Mouse (Mus musculus) spleen, embryonic (tissue): ENCODE data around the gene Nr1h3.

Experiments used
- CTCF ChIA-PET: fragments of 350-600 bp; sonication (Branson Sonifier 250); formaldehyde crosslinking; loops from one replicate; lab custom pipeline; 2022; lab: Charles Lee

Gene Nr1h3

DNA sequence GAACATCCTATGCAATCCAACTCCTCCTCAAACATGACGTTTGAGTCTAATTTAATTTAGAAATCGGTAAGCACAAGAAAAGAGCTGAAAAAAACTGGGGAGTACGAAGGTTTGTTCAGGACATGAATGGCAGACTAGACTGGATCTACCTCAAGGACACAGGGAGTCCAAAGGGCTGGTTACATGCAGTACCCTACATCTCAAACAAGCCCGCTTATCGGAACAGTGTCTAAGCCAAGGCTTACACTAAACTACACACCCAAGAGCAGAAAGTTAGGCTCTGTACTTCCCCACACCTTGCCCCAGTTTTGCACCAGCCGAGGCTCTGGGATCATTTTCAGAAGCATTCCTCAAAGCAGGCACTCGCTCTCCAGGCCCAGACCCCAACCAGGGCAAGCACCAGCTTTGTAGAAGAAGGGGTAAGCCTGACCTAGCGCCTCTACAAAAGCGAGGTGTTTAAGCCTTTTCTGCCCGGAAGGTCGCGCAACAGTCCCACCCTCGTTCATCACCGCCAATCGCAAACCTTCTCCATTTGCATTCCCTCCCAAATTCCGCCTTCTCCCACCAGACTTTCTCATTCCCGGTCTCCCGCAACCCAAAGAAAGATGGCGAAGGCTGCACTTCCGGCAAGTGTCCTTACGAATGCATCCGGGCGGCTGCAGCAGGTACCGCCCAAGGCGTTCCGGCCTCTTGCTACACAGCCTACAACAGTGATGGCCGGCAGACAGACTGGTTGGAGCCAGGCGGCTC is at the start of gene Nr1h3, which contains the start of gene Acp2:
TSS of gene Nr1h3 (minus strand) at position 613 of the 750 bp plus-strand sequence.
TSS of gene Acp2 (plus strand) at position 664 of the 750 bp plus-strand sequence.
- CTCF ChIA-PET, result interaction anchor here (0.7 kb wide), 1 partner anchor 18 kb away, joined by 6 read pairs; no protein-coding TSS in a partner anchor

DNA sequence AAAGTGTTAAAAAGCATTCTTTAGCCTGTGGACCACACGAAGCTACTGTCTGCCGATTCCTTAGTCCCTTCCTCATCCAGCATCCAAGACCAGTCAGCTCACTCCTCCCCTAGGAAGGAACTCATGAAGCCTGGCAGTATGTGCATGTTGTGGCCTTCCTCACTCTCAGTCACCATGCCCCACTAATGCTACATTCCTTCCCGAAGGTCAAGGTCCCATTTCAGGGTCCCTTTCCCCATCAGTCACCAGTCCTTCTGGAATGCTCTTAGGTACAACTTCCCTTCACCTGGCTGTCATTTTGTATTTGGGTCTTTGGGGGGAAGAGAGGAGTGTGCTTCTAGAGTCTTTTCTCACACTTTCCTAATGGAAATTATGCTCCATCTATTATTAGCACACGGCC is 49.4 kb upstream of the Nr1h3 start:
- CTCF ChIA-PET, result interaction anchor here (0.8 kb wide), 1 partner anchor 14 kb away, joined by 3 read pairs; no protein-coding TSS in a partner anchor

GRCm38 (mm10) chr2:91248366-91248765 is 45.7 kb upstream of the Nr1h3 start:
- CTCF ChIA-PET, result no interaction called here

DNA sequence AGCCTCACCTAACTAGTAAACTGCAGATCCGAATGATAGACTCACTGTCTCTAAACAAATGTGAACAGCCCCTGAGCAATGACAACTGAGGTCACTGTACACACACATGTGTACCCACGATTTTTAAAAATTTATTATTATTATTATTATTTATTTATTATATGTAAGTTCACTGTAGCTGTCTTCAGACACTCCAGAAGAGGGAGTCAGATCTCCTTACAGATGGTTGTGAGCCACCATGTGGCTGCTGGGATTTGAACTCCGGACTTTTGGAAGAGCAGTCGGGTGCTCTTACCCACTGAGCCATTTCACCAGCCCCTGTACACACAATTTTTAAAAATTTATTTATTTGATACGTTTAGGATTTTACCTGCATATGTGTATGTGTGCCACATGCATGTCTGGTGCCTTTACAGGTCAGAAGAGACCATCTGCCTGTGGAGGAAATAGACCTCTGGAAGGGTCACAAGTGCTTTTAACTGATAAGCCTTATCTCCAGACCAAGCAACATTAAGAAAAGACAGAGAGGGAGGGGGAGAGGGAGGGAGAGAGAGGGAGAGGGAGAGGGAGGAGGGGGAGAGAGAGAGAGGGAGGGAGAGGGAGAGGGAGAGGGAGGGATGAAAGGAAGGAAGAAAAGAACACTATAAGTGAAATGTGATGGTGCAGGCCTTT is 42.1 kb upstream of the Nr1h3 start:
- CTCF ChIA-PET, result no interaction called here

- CTCF ChIA-PET, result no interaction called here
Measured at GRCm38 (mm10) chr2:91243416-91243815, 40.8 kb upstream of the Nr1h3 start.

DNA sequence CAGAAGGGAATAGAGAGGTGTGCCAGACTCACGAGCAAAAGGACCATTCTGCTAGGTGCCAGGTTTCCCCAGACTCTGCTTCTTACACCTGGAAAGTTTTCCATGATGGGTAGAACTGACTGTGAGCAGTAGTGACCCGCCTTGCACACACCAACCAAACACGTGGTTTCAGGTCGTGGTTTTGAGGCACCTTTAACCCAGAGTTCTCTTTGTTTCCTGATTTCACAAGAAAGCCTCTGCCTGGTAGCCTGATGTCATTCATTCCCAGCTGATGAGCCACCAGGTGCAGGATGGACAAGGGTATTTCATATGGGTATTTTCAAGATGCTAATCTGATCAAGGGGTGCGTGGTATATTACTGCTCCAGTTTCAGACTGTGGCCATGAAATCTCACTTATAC is 39.9 kb upstream of the Nr1h3 start:
- CTCF ChIA-PET, result no interaction called here

DNA sequence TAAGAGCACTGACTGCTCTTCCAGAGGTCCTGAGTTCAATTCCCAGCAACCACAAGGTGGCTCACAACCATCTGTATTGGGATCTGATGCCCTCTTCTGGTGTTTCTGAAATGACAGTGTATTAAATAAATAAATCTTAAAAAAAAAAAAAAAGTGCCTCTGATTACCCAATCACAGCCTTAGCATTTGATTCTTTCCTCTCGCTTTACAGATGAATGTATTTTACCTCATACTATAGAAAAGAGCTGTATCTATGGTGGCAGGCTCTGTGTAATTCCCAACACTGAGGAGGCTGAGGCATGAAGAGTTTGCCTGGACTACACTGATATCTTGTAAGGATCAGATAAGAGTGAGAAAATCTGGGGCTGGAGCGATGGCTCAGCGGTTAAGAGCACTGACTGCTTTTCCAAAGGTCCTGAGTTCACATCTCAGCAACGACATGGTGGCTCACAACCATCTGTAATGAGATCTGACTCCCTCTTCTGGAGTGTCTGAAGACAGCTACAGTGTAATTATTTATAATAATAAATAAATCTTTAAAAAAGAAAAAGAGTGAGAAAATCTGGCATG is 35.0 kb upstream of the Nr1h3 start:
- CTCF ChIA-PET, result interaction anchor here (0.5 to 0.7 kb wide), 3 partner anchors 14 to 208 kb away, joined by 3 to 5 read pairs (median 4); no protein-coding TSS in a partner anchor

DNA sequence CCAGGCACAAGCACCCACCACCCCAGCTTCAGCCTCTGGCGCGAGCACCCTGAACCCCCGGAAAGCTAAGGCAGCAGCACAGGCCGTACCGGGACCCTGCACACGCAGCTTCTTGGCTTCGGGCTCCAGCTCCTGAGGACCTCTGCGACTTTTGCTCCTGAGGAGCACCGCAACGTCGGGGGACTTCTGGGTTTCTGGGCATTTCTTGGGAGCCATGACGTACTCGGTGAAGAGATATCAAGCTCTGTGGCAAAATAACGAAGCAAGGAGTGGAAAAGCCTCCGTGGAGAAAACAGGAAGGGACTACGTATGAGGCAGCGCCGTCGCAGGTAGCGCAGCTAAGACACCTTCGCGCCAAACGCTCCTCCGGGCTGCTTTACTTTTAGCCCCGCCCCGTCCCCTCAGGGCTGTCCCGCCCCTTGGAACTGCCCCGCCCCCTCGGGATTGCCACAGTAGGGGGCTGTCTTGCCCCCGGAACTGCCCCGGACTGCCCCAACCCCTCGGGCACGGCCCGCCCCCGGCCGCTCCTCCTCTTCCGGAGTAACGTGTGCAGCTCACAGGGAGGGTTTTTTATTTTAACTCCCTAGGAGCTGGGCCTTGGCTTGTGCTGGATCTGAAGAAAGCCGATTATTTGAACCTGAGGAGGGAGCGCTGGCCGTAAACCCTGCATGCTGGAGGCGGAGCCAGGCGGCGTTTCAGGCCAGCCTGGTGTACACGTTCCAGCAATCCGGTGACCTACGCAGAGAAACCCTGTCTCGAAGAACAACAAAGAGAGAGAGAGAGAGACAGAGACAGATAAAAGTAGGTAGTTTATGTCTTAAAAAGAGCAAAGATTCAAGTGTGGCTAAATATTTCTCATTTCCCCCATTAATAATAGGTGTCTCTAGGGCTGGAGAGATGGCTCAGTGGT is 34.2 kb upstream of the Nr1h3 start, which contains the start of gene Ddb2:
TSS of gene Ddb2 (minus strand) at position 382 of the 910 bp plus-strand sequence.
- CTCF ChIA-PET, result interaction anchor here (0.6 kb wide), 2 partner anchors 207 to 287 kb away, joined by 3 to 5 read pairs; no protein-coding TSS in a partner anchor

DNA sequence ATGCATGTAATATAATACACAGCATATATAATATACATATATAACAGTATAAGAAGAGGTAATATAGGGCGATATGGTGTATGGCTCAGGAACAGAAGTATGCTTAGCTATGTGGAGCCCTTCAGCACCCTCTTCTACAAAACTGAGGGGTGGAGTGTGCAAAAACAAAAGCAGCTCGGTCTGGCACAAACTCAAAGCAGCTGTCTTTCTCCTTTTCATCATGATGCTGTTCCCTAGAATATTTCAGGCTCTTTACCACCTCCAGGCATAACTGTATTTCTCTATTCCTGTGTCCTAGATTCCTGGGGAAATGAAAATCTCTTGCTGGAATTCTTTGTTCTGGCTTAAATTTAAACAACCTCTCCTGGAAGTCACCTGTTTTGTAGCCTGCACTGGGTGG is 27.1 kb upstream of the Nr1h3 start:
- CTCF ChIA-PET, result interaction anchor here (0.5 kb wide), 1 partner anchor 26 kb away, joined by 3 read pairs; no protein-coding TSS in a partner anchor

DNA sequence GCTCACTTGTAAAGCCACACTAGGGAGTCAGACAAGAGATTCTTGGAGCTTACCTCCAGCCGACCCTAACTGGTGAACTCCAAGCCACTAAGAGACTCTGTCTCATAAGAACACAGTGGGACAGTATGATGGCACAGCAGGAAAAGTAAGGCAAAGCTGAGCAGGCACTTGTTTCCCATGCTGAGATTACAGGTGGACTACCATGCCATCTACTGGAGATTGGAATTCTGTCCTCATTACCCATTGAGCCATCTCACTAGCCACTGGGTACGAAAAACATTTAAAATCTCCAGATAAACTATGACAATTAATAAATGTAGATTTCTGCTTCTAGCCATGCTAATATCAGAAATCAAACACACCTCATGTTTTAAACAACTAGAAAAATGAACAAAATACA is 21.0 kb upstream of the Nr1h3 start:
- CTCF ChIA-PET, result interaction anchor here (0.6 kb wide), 1 partner anchor 205 kb away, joined by 3 read pairs; no protein-coding TSS in a partner anchor

GRCm38 (mm10) chr2:91220501-91220900 is 17.9 kb upstream of the Nr1h3 start:
- CTCF ChIA-PET, result no interaction called here

DNA sequence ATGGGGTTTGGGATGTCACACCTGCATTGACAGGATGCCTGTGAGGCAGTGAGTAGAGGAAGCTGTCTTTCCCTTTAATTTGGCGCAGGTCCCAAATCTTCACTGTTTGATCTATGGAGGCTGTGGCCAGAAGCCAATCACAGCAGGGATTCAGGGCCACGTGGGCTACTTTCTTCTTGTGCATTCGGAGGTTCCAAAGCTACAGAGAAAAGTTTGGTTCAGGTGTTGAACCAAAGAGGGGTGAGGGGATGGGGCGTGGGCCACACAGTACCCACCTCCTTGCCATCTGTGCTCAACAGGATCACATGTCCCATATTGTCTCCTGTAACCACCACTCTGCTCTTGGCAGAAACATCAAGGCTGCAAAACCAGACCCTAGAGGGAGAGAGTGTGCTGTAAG is 14.4 kb upstream of the Nr1h3 start:
- CTCF ChIA-PET, result interaction anchor here (0.6 kb wide), 1 partner anchor 1163 kb away, joined by 8 read pairs; no protein-coding TSS in a partner anchor

DNA sequence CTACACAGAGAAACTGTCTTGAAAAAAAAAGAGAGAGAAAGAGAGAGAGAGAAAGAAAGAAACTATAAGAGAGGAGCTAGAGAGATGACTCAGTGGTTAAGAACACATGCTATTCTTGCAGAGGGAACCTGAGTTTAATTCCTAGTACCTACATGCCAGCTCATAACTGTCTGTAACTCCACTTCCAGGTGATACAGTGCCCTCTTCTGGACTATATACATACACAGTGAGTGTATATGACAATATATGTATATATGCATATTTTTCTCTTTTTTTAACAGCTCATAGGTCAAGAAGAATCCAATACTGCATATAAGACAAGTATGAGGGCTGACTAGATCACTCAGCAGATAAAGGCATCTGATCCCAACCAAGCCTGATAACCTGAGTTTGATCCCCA is 10.7 kb upstream of the Nr1h3 start:
- CTCF ChIA-PET, result no interaction called here

DNA sequence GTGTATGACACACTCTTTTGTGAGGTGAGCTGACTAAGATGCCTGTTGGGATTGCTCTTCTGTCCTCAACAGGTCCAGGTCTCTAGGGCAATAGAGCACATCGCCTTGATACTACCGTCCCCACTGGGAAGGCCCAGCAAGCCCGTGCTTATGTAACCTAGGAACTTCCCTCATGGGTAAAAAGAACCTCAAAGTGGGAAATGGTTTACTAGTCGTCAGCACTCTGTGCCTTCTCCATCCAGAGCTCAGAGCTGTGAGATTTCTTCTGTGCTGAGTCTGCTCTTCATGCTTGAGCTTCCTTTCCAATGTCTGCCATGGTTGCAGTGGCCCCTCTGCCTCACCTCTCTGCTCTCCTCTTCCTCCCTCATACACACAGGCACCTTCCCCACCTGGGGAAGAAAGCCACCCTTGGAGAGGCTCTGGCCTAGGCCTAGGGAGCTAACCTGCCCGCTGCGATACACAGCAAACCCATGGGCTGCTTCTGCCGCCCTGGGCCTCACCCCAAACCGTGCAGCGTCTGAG is 3.7 kb upstream of the Nr1h3 start:
- CTCF ChIA-PET, result no interaction called here

- CTCF ChIA-PET, result interaction anchor here (0.7 kb wide), 1 partner anchor 19 kb away, joined by 6 read pairs; no protein-coding TSS in a partner anchor
Measured at GRCm38 (mm10) chr2:91202972-91203656, 480 bp upstream of the Nr1h3 start.

DNA sequence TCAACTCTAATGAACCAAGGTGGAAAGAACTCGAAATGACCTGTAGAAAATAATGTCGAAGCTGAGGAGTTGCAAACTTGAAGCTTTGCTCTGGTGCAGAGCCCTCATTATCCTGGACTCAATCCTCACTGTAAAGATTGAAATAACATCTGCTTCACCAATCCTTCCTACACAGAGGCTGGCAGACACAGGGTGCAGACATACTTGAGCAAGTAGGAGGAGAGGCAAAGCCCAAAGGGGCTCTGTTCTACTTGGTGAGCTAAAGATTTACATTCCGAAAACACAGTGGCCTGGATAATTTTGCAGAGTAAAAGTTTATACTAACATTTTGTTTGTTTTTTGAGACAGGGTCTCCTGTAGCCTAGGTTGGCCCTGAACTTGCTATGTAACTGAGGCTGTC is 3.7 kb downstream of the Nr1h3 start:
- CTCF ChIA-PET, result interaction anchor here (0.5 kb wide), 1 partner anchor 52 kb away, joined by 5 read pairs; no protein-coding TSS in a partner anchor

- CTCF ChIA-PET, result no interaction called here
Measured at GRCm38 (mm10) chr2:91196577-91197001, 6.0 kb downstream of the Nr1h3 start.

DNA sequence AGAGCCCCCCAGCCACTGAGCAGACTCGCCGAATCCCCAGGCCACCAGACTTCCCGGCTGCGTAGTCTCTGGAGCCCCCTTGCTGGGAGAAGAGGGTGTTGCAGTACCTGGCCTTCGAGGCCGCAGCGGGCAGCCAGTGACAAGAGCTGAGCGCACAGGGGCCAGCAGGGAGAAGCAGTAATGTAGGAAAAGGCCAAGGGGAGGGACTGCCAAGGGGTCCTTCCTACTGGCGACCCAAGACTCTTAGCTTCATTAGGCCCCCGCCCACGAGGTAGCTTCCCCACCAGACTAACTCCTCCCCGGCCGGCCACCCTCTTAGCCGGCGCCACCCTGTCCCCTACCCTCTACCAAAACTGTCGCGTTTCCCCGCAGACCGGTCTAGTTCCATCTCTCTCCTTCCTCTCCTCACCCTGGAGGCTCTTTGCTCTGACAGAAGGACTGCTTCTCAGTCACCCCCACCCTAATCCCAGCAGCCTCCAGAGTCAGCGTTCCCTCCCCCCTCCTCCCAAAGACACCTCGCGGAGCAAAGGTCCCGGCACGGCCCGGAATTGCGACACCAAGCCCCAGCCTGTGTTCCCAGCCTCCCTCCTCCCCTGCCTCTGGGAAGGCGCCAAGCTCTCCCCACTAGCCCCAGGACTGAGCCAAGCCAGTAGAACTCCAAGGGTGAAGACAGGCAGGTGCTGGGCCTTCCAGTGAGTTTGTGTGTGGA is 7.9 kb downstream of the Nr1h3 start:
- CTCF ChIA-PET, result interaction anchor here (0.7 to 0.8 kb wide), 2 partner anchors 14 to 666 kb away, joined by 3 to 5 read pairs; no protein-coding TSS in a partner anchor

DNA sequence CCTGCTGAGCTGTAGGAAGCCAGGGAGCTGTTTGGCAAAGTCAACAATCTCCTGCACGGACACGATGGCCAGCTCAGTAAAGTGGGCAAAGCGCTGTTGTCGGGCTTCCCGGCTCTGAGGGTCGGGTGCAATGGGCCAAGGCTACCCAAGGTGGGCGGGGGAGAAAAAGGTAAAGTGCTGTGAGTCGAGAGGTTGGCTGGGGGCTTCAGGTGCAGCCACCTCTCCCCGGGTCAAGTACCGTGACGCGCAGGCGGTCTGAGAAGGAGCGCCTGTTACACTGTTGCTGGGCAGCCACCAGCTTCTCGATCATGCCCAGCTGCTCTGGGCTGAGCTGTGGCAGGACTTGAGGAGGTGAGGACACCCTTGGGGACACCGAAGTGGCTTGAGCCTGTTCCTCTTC is 12.1 kb downstream of the Nr1h3 start:
- CTCF ChIA-PET, result no interaction called here
